Mouse (Mus musculus) myocyte (in vitro differentiated cells): ENCODE data around the gene Ahcyl2.

ENCODE experiments used
- CEBPB ChIP-seq: IDR thresholded peaks from 2 replicates; pipeline ENCODE4 v1.6.1; 2011; ENCODE audit warnings: mild to moderate bottlenecking, moderate library complexity; ENCODE audit not compliant: poor library complexity, insufficient read depth, severe bottlenecking
- E2F4 ChIP-seq: IDR thresholded peaks from one replicate; pipeline ENCODE4 v1.6.1; 2011; ENCODE audit warnings: mild to moderate bottlenecking, control low read depth, moderate library complexity; ENCODE audit not compliant: insufficient read depth
- MAX ChIP-seq: IDR thresholded peaks from one replicate; pipeline ENCODE4 v1.6.1; 2011; ENCODE audit warnings: low read depth, mild to moderate bottlenecking, control low read depth
- MYOD1 ChIP-seq, 3 experiments: IDR thresholded peaks; one replicate each; pipeline ENCODE4 v1.6.1; 2011; ENCODE audit warnings: control low read depth in 2 of 3, low read depth in 2 of 3, mild to moderate bottlenecking in 2 of 3, moderate library complexity in 1 of 3; ENCODE audit not compliant: insufficient read length in 2 of 3, control insufficient read depth in 1 of 3
- MYOG ChIP-seq, 3 experiments: IDR thresholded peaks; one replicate each; pipeline ENCODE4 v1.6.1; 2011; ENCODE audit warnings: control low read depth in 2 of 3, low read depth in 2 of 3, mild to moderate bottlenecking in 2 of 3; ENCODE audit not compliant: insufficient read length in 2 of 3, control insufficient read depth in 1 of 3, insufficient read depth in 1 of 3
- POLR2A ChIP-seq: IDR thresholded peaks from one replicate; pipeline ENCODE4 v1.6.1; 2011; ENCODE audit warnings: low read depth, mild to moderate bottlenecking, control low read depth, moderate library complexity; ENCODE audit not compliant: insufficient read length
- POLR2AphosphoS2 ChIP-seq: IDR thresholded peaks from one replicate; pipeline ENCODE4 v1.6.1; 2011; ENCODE audit warnings: low read depth, control low read depth; ENCODE audit not compliant: insufficient read length
- REST ChIP-seq: IDR thresholded peaks from one replicate; pipeline ENCODE4 v1.6.1; 2011; ENCODE audit warnings: mild to moderate bottlenecking, control low read depth, moderate library complexity; ENCODE audit not compliant: insufficient read depth, insufficient read length
- SRF ChIP-seq: IDR thresholded peaks from one replicate; pipeline ENCODE4 v1.6.1; 2011; ENCODE audit warnings: low read depth; ENCODE audit not compliant: control insufficient read depth, insufficient read length
- TCF12 ChIP-seq: IDR thresholded peaks from one replicate; pipeline ENCODE4 v1.6.1; 2011; ENCODE audit warnings: mild to moderate bottlenecking, control low read depth; ENCODE audit not compliant: poor library complexity, insufficient read depth, severe bottlenecking
- TCF3 ChIP-seq: IDR thresholded peaks from one replicate; pipeline ENCODE4 v1.6.1; 2011; ENCODE audit warnings: low read depth, control low read depth; ENCODE audit not compliant: insufficient read length
- USF1 ChIP-seq: IDR thresholded peaks from one replicate; pipeline ENCODE4 v1.6.1; 2011; ENCODE audit warnings: low read depth, mild to moderate bottlenecking, control low read depth, moderate library complexity

GRCm38 (mm10) chr6:29875576-29875975 is 107.8 kb downstream of the Ahcyl2 start:
- TF ChIP-seq MYOD1 (IDR thresholded peaks at IDR 0.05; ENCODE audit: control insufficient read depth in 1 of 3, insufficient read length in 2 of 3, low read depth in 2 of 3) (no peak), CEBPB (no peak), POLR2A (no peak), MYOG (IDR thresholded peaks at IDR 0.05; ENCODE audit: control insufficient read depth in 1 of 3, insufficient read depth in 1 of 3, insufficient read length in 2 of 3, low read depth in 2 of 3) (no peak), TCF12 (no peak), E2F4 (no peak), TCF3 (no peak), USF1 (no peak), MAX (no peak), POLR2AphosphoS2 (no peak), SRF (no peak), REST (no peak)
